Mouse (Mus musculus) lung, embryonic 15.5 days (tissue): ENCODE data around the gene Fst. TPM values are rescaled to one million over a fixed set of nuclear protein-coding genes. Genes with fewer than 3 reads are reported as not detected.

Experiments
- ATAC-seq: fragments of 200-750 bp; cut with Nextera tagmentation; 2 replicates; pipeline ENCODE4 v1.8.0; 2017; ENCODE audit warnings: moderate number of reproducible peaks, borderline replicate concordance; ENCODE audit not compliant: low FRiP score, low TSS enrichment; ENCODE audit errors: extremely low read depth
- H3K27ac ChIP-seq: fragments of 300-500 bp; sonication (generic); 2 replicates; pipeline ENCODE4 v1.5.1; 2015; ENCODE audit warnings: moderate library complexity, mild to moderate bottlenecking, inconsistent platforms
- H3K27me3 ChIP-seq: fragments of 300-500 bp; sonication (generic); 2 replicates; pipeline ENCODE4 v1.6.1; 2015; ENCODE audit warnings: inconsistent platforms
- H3K36me3 ChIP-seq: fragments of 300-500 bp; sonication (generic); 2 replicates; pipeline ENCODE4 v1.6.1; 2015; ENCODE audit warnings: inconsistent platforms
- H3K4me1 ChIP-seq: fragments of 300-500 bp; sonication (generic); 2 replicates; pipeline ENCODE4 v1.6.1; 2015; ENCODE audit warnings: inconsistent platforms
- H3K4me2 ChIP-seq: fragments of 300-500 bp; sonication (generic); 2 replicates; pipeline ENCODE4 v1.6.1; 2015; ENCODE audit warnings: inconsistent platforms, mild to moderate bottlenecking, moderate library complexity
- H3K4me3 ChIP-seq: fragments of 300-500 bp; sonication (generic); 2 replicates; pipeline ENCODE4 v1.5.1; 2015; ENCODE audit warnings: mild to moderate bottlenecking, inconsistent platforms
- H3K9ac ChIP-seq: fragments of 300-500 bp; sonication (generic); 2 replicates; pipeline ENCODE4 v1.6.1; 2015; ENCODE audit warnings: inconsistent platforms
- H3K9me3 ChIP-seq: fragments of 300-500 bp; sonication (generic); 2 replicates; pipeline ENCODE4 v1.6.1; 2016; ENCODE audit warnings: inconsistent platforms
- WGBS: fragments of 180-500 bp; shearing (Covaris S2); methylation state at CpG from one replicate; pipeline ENCODE4 v1.1.7; 2015; 5-methylcytosine and 5-hydroxymethylcytosine counted together
- polyA plus RNA-seq: library from polyadenylated mRNA; unstranded; fragments of >200 nt; fragmentation: Nextera tagmentation; extraction: Ambion mirVana; gene quantifications from 2 replicates; pipeline ENCODE4 v1.2.1, GENCODE M21; 2015

Fst gene
- polyA plus RNA-seq, 1 experiment from 2014 or later, result 3.3 TPM

DNA sequence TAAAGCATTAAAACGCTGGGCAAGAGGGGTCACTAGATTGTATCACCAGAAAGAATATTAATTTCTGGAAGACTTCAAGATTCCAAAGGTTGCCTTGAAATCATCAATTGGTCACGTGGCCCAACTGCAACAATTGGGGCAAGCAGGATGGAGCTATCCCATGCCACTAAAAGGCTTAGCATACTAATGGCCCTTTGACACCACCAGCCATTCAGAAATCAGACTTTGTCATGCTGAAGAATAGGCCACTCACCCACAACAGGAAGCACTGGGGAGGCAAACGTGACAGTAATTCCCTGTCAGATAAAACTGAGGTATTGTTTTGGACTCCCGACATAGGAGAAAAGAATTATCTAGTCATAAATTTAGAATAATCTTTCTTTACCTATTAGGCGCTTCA is 52.3 kb downstream of the Fst start:
- Histone ChIP-seq H3K4me1 (no peaks in the 10 kb centered on the region), H3K27ac (no peak overlapping the region), H3K9ac (no peak overlapping the region), H3K27me3 (no peaks in the 10 kb centered on the region), H3K36me3 (no peaks in the 10 kb centered on the region), H3K4me3 (no peak overlapping the region), H3K4me2 (no peak overlapping the region), H3K9me3 (no peaks in the 10 kb centered on the region)
- 22% methylated on average over 5 of the region's 5 CpGs for WGBS
- ATAC-seq, result no peak

DNA sequence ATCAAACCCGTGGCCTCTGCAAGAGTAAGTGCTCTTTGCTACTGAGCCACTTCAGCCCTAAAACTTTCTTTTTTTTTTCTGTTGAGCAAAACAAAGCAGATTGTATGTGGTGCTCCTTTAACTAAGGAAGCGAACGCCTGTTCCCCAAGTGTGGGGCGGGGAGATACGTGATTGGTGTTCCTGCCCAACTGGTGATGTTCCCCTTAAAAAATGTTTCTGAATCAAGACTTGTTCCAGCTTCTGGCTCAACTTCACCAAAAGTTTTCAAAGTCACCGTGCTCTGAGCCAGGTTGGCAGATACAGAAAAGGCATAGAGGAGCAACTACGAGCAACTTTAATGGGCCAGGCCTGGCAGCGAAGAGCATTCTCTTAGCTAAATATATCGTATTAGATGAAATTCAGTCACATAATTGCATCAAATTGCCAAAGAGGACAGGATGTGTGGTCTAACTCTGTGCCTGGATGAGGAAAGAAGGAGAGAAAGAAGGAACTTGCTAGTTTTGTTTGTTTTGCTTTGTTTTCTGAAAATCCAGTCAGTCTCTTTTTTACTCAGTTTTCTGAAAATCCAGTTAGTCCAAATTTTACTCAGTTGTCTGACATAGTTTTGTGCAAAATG is 53.5 kb downstream of the Fst start:
- WGBS, result 85% methylated on average over 9 of the region's 9 CpGs
- no peak for ATAC-seq
- Histone ChIP-seq H3K4me3 (no peak overlapping the region), H3K27ac (no peak overlapping the region), H3K9ac (no peak overlapping the region), H3K27me3 (no peaks in the 10 kb centered on the region), H3K4me2 (no peak overlapping the region), H3K36me3 (no peaks in the 10 kb centered on the region), H3K4me1 (no peaks in the 10 kb centered on the region), H3K9me3 (no peaks in the 10 kb centered on the region)

Other genes with a start within 250 kb of the Fst start
- gene Ndufs4, start 70.7 kb downstream of the Fst start, polyA plus RNA-seq, result 252 and 261 TPM in 2 replicates